Mouse (Mus musculus): Measurements from ENCODE around the gene Cldn13.

DNA sequence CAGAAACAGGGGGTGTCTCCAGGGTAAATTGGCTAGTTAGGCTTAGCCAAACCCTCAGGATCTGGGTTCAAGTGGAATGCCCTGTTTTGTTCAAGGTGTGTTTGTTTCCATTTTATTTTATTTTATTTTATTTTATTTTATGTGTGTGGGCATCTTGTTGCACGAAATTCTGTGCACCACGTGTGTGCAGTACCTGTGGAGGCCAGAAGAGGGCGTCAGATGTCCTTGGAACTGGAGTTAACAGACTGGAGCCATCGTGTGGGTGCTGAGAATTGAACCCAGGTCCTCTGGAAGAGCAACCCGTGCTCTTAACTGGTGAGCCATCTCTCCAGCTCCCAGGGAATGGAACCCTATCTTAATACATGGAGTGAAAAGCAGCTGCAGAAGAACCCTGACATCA lies 22.6 kb downstream of the Cldn13 start:
- TF ChIP-seq CTCF (IDR thresholded peaks at IDR 0.05; ENCODE audit: extremely low read depth, insufficient read depth, low read length) (no peak), POLR2A (IDR thresholded peaks at IDR 0.05; ENCODE audit: extremely low read depth, insufficient read depth, low read length) (no peak)

Data from cortical plate, adult 2 months (tissue).